Mouse (Mus musculus): ENCODE measurements around the gene Acan. TPM values are rescaled to one million over a fixed set of nuclear protein-coding genes. Genes with fewer than 3 reads are reported as not detected.

The Acan gene
- total RNA-seq (2017) = 0.11 TPM in 1 of 3 replicates, not detected in the others

- no peak for ATAC-seq (replicated peaks; ENCODE audit: insufficient number of reproducible peaks, low FRiP score, low TSS enrichment, poor library complexity, severe bottlenecking)
These were observed at the start of gene Acan for GRCm38 (mm10) chr7:79053383-79053889. TSS of gene Acan (plus strand) at chr7:79053483.

- no peak for ATAC-seq (replicated peaks; ENCODE audit: insufficient number of reproducible peaks, low FRiP score, low TSS enrichment, poor library complexity, severe bottlenecking)
These were observed 31.9 kb upstream of the Acan start for GRCm38 (mm10) chr7:79021293-79021905.

- ATAC-seq (replicated peaks; ENCODE audit: insufficient number of reproducible peaks, low FRiP score, low TSS enrichment, poor library complexity, severe bottlenecking) = no peak
These were observed 24.1 kb upstream of the Acan start for GRCm38 (mm10) chr7:79029138-79029537.

GRCm38 (mm10) chr7:79033745-79034144, 19.5 kb upstream of the Acan start:
- ATAC-seq (replicated peaks; ENCODE audit: insufficient number of reproducible peaks, low FRiP score, low TSS enrichment, poor library complexity, severe bottlenecking) = no peak

- ATAC-seq (replicated peaks; ENCODE audit: insufficient number of reproducible peaks, low FRiP score, low TSS enrichment, poor library complexity, severe bottlenecking) = no peak
These were observed 18.8 kb upstream of the Acan start for GRCm38 (mm10) chr7:79034521-79034920.

GRCm38 (mm10) chr7:79052081-79052480, 1.2 kb upstream of the Acan start:
- ATAC-seq (replicated peaks; ENCODE audit: insufficient number of reproducible peaks, low FRiP score, low TSS enrichment, poor library complexity, severe bottlenecking) = no peak

- ATAC-seq (replicated peaks; ENCODE audit: insufficient number of reproducible peaks, low FRiP score, low TSS enrichment, poor library complexity, severe bottlenecking) = no peak
These were observed 531 bp upstream of the Acan start for GRCm38 (mm10) chr7:79052521-79053382.

- ATAC-seq (replicated peaks; ENCODE audit: insufficient number of reproducible peaks, low FRiP score, low TSS enrichment, poor library complexity, severe bottlenecking) = no peak
These were observed 828 bp downstream of the Acan start for GRCm38 (mm10) chr7:79054111-79054510.

- ATAC-seq (replicated peaks; ENCODE audit: insufficient number of reproducible peaks, low FRiP score, low TSS enrichment, poor library complexity, severe bottlenecking) = no peak
These were observed 5.3 kb downstream of the Acan start for GRCm38 (mm10) chr7:79058546-79058945.

- ATAC-seq (replicated peaks; ENCODE audit: insufficient number of reproducible peaks, low FRiP score, low TSS enrichment, poor library complexity, severe bottlenecking) = no peak
These were observed 14.2 kb downstream of the Acan start for GRCm38 (mm10) chr7:79067466-79067865.

- ATAC-seq (replicated peaks; ENCODE audit: insufficient number of reproducible peaks, low FRiP score, low TSS enrichment, poor library complexity, severe bottlenecking) = no peak
These were observed 14.9 kb downstream of the Acan start for GRCm38 (mm10) chr7:79068231-79068630.

- no peak for ATAC-seq (replicated peaks; ENCODE audit: insufficient number of reproducible peaks, low FRiP score, low TSS enrichment, poor library complexity, severe bottlenecking)
These were observed 25.9 kb downstream of the Acan start for GRCm38 (mm10) chr7:79079212-79079611.

GRCm38 (mm10) chr7:79080572-79081399, 27.5 kb downstream of the Acan start:
- no peak for ATAC-seq (replicated peaks; ENCODE audit: insufficient number of reproducible peaks, low FRiP score, low TSS enrichment, poor library complexity, severe bottlenecking)

GRCm38 (mm10) chr7:79089111-79089510, 35.8 kb downstream of the Acan start:
- no peak for ATAC-seq (replicated peaks; ENCODE audit: insufficient number of reproducible peaks, low FRiP score, low TSS enrichment, poor library complexity, severe bottlenecking)

- no peak for ATAC-seq (replicated peaks; ENCODE audit: insufficient number of reproducible peaks, low FRiP score, low TSS enrichment, poor library complexity, severe bottlenecking)
These were observed 43.2 kb downstream of the Acan start for GRCm38 (mm10) chr7:79096492-79096891.

- no peak for ATAC-seq (replicated peaks; ENCODE audit: insufficient number of reproducible peaks, low FRiP score, low TSS enrichment, poor library complexity, severe bottlenecking)
These were observed 60.6 kb downstream of the Acan start for GRCm38 (mm10) chr7:79113848-79114247.

- ATAC-seq (replicated peaks; ENCODE audit: insufficient number of reproducible peaks, low FRiP score, low TSS enrichment, poor library complexity, severe bottlenecking) = no peak
These were observed 70.2 kb downstream of the Acan start for GRCm38 (mm10) chr7:79123465-79123864.

- ATAC-seq (replicated peaks; ENCODE audit: insufficient number of reproducible peaks, low FRiP score, low TSS enrichment, poor library complexity, severe bottlenecking) = no peak
These were observed 76.6 kb downstream of the Acan start for GRCm38 (mm10) chr7:79129883-79130282.

- ATAC-seq (replicated peaks; ENCODE audit: insufficient number of reproducible peaks, low FRiP score, low TSS enrichment, poor library complexity, severe bottlenecking) = no peak
These were observed 77.1 kb downstream of the Acan start for GRCm38 (mm10) chr7:79130385-79130784.

Data from monocyte, adult 5-6 weeks (primary cell).